Mouse (Mus musculus): ENCODE results near the gene Kdr.

Kdr gene

DNA sequence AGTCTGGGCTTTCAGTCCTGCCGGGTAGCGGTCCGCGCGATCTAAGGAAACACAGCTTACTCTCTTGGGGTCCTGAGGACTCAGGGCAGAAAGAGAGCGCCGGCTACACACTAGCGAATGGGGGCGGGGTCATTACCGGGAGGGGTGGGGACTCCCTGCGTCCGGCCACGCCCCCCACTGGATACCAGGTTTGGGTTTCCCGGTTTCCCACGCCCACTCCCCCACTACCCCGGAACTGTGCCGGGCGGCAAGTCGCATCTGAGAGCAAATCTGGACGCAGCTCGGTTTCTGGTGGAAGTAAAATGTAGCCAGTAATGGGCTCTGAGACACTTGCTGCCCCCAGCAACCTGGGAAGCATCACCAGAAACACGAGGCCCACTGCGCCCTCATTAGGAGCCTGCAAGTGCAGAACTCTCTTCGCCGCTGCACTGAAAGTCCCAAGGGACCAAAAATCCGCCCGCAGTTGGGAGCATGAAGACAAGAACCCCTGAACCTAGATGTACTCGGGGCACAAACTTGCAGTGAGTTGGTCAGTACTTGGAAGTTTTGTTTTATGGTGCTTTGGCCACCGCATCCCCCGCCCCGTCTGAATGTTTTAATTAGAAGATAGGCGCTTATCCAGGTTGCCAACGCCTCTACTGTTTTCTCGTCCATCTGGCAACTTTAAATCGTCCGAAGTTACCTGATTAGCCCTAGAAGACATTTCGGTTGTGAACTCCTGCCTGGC lies at the start of gene Kdr:
Gene Kdr (minus strand): TSS at position 85 of the 727 bp plus-strand sequence.
- peak; percentile 85 to 90 for DNase-seq

DNA sequence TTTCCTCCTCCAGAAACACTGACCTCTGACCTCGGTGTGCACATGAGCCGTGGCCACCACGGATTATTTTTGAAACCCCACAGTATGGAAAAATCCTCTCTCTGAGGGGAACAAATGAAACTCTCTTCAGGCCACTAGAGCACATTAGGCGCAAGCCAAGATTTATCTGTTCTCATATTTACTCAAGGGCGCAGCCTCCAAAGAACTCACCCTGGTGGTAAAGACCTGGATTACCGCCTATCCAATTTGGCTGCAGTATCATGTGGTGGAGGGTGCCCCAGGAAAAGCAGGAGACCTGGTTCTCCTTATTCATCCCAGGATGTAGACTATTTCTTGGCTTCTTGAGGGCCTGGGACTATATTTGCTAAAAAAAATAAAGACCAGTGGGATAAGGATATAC lies 48.5 kb upstream of the Kdr start:
- no peak for DNase-seq

DNA sequence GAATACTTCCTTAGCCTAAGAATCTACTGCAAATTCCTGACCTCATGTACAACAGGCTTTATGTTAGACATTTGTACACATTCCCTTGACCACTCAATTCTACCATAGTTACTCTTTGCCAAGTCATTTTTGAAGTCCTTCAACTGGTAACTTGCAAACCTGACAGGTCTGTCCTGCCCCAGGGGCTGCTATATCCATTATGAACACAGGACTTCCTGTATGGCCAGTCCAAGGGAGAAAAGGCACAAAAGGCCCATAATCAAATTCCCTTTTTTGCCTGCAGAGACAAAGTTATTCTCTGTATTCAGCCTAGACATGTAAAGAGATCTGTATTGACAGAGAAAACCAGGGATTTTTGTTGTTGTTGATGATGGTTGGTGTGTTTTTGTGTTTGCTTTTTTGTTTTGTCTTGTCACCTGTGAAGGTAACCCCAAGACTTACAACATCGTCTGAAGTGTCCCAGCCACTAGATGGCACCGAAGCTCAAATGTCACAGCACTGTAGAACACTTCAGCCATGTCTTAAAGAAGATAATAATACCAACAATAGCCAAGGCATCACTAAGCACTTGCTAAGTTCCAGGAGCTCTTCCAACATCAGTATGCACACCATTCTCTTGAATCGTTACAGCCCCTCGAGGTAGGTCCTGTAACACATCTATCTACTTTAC lies 47.9 kb upstream of the Kdr start:
- DNase-seq: peak; percentile 46 to 57

DNA sequence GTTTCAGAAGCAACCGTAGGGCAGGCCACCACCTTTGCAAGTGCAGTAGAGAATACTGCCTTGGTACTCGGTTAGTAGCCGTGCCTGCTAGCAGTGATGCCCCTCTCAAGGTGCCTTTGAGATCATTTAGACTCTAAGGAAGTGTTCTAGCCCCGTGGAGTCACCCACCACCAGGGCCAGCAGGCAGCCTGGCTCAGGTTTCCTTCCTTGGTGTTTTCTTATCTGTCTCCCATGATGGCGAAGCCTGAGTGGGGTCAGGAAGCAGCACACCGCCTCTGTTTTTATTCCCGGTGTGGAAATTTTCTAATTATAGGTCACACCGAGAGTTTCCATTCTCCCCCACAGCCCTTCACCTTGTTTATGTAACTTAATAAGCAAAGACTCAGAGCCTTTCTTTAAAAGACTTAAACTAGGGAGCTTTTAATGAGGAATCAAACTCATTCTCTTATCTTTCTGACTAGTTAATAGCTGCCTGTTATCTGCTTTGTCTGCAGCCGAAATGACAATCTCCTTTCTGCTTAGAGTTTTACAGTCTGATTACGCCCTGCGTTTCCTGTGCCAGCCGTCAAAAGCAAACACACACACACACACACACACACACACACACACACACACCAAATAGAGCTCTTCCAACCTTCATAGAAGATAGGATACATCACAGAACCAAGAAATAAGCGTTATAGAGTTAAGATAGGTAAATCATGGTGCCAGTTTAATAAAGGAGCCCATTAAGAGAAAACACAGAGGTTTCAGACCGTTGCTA lies 44.9 kb upstream of the Kdr start:
- DNase-seq: no peak

DNA sequence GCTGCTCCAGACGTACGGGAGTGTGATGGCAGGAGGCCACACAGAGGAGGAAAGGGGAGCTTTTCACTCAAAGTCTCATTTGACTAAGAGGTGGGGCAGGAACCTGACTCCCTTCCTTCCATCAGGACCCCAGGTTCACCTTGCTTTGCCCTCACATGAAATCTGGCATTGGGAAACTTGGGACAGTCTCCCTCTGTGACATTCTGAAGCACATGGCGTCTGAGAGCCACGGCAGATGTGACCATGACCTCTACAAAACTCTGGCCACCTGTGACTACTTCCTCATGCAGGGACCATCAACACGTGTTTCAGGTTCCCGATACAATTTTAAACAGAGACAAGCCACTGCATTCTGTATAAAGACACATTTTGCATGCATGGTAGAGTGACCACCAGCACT lies 44.2 kb upstream of the Kdr start:
- no peak for DNase-seq

DNA sequence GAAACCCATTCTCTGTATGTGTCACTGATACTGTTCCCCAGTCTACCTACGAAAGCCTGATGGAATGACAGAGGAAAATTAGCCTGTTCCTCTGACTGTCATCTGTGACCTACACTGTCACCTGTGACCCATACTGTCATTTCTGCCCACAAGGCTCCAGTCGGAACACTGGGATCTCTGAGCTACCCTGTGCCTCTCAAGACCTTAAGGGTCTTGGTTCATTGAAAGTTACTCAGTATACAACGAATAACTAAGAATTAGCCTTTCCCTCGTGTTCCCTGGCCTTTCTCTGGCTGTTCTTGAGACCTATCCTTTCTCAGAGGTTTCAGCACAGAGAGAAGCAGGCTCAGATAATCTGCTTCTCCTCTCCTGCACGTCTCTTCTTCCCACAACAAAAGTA lies 40.1 kb upstream of the Kdr start:
- DNase-seq: no peak

DNA sequence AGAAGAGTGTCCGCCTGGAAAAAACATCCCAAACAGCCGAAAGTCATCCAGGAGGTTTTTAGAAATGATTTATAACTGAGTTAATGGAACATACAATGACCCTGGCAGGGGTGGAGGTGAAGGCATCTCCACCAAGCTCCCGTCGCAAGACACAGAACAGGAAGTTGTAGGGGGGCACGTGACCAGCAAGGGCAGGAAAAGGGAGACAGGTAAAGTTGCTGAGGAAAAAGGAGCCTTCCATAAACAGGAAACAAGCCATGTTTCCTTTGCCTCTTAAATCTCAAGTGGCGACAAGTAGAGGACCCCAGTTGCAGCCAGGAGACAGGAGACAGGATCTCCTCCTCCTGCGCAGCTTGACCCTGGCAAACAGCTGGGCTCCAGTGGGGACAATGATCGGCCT lies 37.8 kb upstream of the Kdr start:
- peak; percentile 43 to 58 for DNase-seq

DNA sequence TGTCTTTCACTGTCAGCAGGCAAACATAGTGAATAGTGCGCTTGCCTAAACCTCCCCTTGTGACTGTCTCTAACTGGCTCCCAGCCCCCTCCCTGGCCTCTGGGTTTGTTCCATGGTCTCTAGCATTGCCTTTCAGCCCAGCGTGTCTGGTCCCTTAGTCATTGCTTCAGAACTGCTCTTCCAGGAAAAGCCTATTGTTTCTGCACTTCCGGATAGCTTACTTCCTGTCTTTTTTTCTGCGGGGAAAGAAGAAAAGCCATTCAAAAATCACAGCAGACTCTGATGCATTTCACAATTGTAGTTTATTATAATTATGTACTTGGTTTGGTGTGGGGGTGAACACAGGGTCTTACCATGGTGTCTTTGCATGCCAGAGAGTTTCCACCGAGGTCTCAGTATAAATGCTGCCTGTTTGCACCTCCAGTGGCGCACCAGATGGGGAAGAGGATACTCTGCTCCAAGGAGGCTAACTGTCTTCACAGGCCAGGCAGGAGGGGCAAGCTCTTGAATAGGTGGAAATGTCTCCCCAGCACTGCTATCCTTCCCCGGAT lies 35.7 kb upstream of the Kdr start:
- peak; percentile 46 to 64 for DNase-seq

DNA sequence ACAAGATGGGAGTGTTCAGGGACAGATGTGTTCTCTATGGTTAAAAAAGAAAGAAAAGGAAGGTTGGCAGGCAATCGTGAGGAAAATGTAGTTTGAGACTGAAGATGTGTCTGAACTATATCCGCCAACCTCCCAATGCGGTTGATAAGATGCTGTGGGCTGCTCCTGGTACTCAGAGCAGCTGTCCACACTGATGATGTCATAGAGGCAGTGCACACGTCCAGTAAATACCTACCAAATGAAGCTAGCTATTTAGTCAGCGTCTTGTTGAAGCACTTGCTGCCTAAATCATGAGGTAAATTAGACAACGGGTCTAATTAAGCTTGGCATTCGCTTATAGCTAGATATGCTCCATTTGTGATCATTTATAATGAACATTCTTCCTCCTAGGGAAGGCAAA lies 28.1 kb upstream of the Kdr start:
- DNase-seq: no peak

DNA sequence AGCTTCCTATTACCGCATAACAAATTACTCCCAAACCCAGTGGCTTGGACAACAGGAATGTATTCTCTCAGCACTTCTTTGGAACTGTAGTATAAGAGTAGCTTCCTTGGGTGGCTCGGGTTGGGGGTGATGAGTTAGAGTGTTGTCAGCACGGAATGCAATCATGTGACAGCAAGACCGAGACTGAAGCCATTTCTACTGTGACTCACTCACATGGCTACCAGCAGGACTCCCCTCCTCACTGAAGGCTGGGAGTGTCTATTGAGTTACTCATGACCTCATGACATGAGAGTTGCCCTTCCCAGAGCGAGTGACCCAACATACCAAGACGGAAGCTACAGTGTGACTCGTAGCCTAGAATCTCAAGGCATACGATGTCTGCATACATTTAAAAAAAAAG lies 12.0 kb upstream of the Kdr start:
- DNase-seq: no peak

DNA sequence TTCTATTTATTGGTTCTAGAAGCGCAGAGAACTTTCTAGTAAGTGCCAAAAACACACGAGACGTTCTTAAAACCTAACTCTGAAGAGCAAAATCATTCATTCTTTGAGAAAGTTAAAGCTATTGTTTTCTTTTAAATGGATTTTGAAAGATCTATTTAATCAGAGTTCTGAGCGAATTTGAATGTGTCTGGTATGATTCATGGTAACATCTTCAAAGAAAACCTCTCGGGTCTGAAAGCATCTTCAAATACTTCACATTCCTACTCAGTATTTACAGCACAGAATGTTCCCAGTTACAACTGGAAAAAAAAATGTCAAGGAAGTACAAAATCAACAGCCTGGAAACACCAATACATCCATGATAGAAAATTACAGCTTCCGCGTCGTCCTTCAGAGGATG lies 9.3 kb upstream of the Kdr start:
- no peak for DNase-seq

DNA sequence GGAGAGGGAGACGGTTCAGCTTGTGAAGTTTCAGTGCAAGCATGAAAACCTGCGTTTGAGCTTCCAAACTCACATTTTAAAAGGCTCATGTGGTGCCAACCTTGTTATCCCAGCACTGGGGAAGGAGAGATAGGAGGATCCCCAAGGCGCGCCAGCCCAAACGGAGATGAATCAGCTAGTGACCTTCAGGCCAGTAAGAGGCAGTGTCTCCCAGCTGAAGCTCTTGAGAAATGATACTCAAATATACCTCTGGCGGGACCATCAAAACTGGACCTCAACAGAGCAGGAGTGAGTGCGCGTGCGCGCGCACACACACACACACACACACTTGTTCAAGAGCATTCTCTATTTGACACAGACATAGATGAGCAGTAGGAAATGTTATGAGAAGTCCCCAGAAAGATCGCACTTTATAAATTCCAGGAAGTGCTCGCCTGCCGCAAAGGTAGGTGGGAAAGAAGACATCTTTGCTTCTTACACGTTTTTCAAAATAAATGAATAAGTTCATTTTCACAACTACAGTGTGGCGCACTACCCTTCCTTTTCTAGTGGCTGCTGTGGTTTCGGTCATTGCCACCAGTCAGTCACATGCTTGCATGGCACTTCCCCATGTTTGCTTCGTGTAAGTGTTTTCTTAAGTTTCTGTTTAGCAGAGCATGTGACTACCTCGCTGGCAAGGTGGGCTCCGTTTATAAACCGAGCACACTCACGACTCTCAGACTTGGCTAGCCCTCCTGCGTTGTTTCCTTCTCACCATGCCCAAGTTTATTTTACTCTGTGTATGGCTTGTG lies 2.5 kb upstream of the Kdr start:
- DNase-seq: no peak

DNA sequence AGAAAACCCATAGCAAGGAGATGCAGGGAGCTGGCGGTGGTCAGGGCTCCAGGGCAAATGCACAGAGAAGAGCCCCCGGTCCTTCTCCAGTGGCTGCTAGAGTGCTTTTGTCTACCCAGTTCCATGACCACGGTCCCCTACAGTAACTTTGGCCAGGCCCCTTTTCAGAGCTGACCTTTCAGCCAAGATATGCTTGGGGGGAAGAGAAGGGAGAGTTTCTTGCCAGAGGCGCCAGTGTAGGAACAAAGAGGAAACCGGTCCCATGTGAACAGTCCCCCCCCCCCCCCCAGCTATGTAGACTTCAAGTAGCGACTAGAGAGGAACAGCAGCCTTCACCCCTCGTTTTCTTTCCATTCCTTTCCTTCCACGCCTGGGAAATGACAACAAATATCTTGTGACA lies 850 bp upstream of the Kdr start:
- peak; percentile 16 to 24 for DNase-seq

DNA sequence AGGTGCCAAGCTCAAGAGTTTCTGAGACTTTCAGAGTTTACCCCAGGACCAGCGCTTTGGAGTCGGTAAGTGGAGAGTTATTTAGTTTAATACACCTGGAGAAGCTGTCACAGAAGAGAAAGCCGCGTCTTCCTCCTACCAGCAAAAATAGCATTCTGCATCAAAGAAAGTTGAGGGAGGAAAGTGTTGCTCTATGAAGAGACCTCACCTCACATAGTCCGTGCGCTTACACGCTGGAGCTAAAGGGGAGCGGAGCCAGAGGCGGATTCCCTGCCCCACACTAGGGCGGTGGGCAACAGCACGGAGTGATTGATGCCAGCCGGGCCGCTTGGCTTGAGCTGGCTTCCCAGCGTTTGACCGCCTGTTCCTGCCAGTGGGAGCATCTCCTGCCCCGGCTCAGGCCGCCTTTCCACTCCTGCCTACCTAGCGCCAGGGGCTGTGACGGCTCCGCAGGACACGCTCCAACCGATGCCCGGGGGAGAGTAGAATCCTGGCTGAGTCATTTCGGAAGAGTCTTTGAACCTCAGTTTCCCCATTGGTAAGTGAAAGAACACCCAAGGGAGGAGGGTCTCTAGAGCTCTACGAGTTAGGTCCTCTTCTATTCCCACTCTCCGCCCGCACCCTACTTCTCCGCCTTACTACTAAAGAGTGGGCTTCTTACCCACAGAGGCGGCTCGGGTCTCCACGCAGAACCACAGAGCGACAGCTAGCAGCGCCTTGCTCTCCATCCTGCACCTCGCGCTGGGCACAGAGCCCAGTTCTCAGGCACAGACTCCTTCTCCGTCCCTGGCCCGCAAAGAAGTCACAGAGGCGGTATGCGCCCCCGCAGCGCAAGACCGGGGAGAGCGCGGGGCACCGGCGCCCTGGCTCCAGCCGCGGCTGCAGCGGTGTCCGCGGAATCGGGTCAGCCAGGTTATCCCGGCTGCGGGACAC lies 551 bp downstream of the Kdr start:
- peak; percentile 28 to 71 for DNase-seq

DNA sequence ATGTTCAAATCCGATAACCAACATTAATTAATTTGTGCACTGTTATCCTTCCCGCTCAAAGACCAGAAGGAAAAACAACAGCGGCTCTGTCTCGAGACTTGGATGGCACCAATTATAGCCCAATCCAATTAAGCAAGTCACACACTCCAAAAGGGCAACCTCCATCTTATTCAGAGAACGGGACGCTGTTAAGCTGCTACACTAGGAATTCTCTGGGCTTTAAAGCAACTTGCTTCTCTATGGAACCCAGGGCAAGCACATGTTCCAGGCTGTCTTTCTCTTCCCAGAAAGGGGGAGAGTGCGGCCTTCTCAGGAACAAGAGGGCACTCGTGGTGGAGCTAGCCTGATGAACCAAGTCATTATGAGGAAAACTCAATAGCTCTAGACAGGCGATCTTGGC lies 1.6 kb downstream of the Kdr start:
- no peak for DNase-seq

DNA sequence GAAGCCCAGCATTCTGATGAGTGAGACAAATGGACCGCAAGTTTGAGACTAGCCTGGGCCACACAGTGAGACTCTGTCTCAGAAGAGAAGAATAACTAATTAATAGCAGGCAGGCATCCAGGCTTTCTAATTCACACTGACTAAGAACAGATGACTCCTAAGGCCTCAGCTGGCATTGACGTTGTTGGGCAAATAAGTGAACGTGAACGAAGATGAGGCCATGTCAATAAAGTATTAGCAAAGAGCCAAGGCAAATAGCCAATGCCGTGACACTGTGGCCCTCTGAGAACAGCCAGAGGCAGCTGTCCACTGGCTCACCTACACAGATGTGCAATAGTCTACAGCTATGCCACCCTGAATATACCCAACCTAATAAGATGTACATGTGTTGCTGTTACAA lies 2.9 kb downstream of the Kdr start:
- DNase-seq: no peak

DNA sequence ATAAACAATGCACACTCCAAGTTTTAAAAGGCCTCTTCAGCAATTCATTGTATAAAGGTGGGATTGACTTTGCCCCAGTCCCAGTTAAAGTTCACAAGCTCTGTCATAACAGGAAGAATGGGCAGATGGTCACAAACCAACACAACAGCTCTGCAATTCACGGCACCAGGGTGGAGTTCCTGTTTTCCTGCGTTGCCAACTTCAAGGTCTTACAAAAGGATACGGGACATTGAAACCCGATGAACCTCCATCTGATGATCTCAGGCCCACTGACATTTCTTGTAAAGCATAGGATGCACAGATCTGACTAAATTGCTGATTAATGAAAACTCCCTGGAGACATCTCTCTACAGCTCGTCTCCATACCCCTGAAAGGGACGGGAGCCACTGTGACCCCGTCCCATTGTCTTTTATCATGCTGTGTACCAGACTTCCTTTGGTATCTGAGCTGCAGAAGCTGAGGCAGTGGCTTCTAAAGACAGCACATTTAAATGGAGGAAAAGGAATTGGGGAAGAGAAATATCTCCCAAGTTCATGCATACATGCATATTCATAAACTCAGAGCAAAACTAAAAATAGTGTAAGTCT lies 3.6 kb downstream of the Kdr start:
- DNase-seq: peak in 1 of 2 experiments; percentile 26

DNA sequence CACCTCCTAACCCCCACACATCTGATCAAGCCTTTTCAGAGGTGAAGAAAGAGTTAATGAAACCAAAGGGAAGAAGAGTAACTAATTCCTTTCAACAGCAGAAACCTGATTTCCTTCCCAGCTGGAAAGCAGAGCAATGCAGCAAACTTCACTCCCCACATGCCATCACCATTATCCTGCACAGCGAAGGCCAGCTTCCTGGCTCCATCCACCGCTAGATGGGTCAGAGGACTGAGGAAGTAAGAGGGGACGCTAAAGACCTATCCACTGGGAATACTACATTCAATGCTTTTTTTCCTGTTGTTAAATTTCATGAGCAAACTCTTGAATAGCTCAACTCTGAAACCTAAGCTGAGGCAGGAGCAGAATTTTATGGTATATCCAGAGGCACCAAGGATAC lies 8.4 kb downstream of the Kdr start:
- no peak for DNase-seq

DNA sequence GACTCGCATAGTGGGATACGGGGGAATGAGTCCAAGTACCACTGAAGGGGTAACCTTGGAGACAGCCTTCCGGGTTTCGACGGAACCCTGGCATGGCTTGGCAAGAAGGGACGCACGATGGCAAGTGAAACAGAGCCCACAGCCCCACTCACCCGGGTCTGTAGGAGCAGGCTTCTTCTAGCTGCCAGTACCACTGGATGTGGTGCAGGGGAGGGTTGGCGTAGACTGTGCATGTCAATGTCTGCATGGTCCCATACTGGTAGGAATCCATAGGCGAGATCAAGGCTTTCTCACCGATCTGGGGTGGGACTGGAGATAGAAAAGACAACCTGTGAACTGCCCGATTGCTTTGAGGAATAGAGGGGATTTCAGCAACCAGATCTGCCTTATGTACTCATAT lies 15.7 kb downstream of the Kdr start:
- no peak for DNase-seq

DNA sequence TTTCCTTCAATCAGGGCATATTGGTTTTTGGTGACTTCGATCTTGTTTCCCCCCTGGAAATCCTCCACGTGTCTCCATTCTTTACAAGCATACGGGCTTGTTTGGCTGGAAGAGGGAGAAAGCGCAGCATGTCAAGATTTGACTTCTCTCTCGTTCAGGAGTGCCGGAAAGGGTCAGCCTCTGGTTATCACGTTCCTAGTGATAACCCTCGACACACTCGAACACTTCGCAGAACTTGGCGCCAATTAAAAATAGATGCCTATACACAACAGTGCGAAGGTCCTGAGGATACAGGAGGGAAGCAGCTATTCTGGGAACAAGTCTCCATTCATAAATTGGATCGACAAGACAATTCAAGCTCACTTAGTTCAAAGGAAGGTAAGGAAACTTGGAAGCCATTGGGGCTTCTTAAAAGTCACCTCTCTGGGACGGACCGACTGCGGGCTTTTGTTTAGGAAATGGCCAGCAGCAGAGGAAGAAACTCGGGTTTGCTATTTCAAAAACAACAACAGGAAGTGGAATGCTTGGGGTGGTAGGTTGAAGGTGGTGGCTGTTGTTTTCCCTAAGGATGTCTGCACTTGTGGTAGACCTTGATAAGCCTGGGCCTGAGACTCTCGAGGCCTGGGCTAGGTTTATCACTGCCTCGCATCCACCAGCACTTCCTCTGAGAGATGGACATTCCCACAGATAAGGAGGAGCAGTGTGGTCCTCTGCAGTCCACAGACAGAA lies 16.4 kb downstream of the Kdr start:
- no peak for DNase-seq

DNA sequence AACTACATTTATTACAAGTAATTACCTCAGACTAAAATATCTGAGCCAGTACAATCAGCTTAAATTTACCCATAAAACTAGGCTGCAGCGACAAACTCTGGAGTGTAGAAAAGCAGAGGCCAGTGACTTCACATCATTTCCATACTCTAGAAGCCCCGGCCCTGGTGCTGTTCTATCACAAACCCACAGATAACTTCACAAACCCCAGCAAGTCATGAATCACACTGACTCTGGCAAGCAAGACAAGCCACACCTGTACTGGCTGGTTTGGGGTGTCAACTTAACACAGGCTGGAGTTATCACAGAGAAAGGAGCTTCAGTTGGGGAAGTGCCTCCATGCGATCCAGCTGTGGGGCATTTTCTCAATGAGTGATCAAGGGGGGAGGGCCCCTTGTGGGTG lies 18.4 kb downstream of the Kdr start:
- no peak for DNase-seq

Data from kidney, postnatal 4 days (tissue).